Mouse (Mus musculus): ENCODE data around the gene Tmco2.
"Not testable (repeated sequence)": the region's sequence is repeated elsewhere in the genome, so short reads cannot be mapped to it uniquely, and the experiment has no call there.

Gene Tmco2

GRCm38 (mm10) chr4:121109126-121109525 lies at the start of gene Tmco2:
Tmco2 (minus strand) TSS chr4:121109226.
- DNase-seq = no peak

GRCm38 (mm10) chr4:121103304-121103703 lies 5.7 kb downstream of the Tmco2 start:
- DNase-seq = no peak

- DNase-seq = peak; percentile 86
Observed at GRCm38 (mm10) chr4:121097650-121098378, 11.2 kb downstream of the Tmco2 start, which contains the start of gene Zmpste24. Zmpste24 (minus strand) TSS chr4:121098241.

- DNase-seq = no peak
Observed at GRCm38 (mm10) chr4:121090211-121090610, 18.8 kb downstream of the Tmco2 start.

GRCm38 (mm10) chr4:121088696-121089095 lies 20.3 kb downstream of the Tmco2 start:
- no peak for DNase-seq

- no peak for DNase-seq
Observed at GRCm38 (mm10) chr4:121084506-121084905, 24.5 kb downstream of the Tmco2 start.

GRCm38 (mm10) chr4:121080395-121080794 lies 28.6 kb downstream of the Tmco2 start:
- DNase-seq = no peak

- DNase-seq = no peak
Observed at GRCm38 (mm10) chr4:121077915-121078646, 30.9 kb downstream of the Tmco2 start.

GRCm38 (mm10) chr4:121074250-121074649 lies 34.8 kb downstream of the Tmco2 start:
- no peak for DNase-seq

- DNase-seq = no peak
Observed at GRCm38 (mm10) chr4:121065336-121065735, 43.7 kb downstream of the Tmco2 start.

- not testable (repeated sequence) for DNase-seq
Observed at GRCm38 (mm10) chr4:121059218-121059617, 49.8 kb downstream of the Tmco2 start.

GRCm38 (mm10) chr4:121057032-121057431 lies 52.0 kb downstream of the Tmco2 start:
- DNase-seq = no peak

GRCm38 (mm10) chr4:121056342-121056741 lies 52.7 kb downstream of the Tmco2 start:
- no peak for DNase-seq

All from cerebellum, adult 9-11 months (tissue).